Mouse (Mus musculus) spleen, embryonic (tissue): ENCODE measurements around the gene D10Wsu102e.

Experiments
- CTCF ChIA-PET: fragments of 350-600 bp; sonication (Branson Sonifier 250); formaldehyde crosslinking; loops from one replicate; lab custom pipeline; 2022; lab: Charles Lee

D10Wsu102e gene

DNA sequence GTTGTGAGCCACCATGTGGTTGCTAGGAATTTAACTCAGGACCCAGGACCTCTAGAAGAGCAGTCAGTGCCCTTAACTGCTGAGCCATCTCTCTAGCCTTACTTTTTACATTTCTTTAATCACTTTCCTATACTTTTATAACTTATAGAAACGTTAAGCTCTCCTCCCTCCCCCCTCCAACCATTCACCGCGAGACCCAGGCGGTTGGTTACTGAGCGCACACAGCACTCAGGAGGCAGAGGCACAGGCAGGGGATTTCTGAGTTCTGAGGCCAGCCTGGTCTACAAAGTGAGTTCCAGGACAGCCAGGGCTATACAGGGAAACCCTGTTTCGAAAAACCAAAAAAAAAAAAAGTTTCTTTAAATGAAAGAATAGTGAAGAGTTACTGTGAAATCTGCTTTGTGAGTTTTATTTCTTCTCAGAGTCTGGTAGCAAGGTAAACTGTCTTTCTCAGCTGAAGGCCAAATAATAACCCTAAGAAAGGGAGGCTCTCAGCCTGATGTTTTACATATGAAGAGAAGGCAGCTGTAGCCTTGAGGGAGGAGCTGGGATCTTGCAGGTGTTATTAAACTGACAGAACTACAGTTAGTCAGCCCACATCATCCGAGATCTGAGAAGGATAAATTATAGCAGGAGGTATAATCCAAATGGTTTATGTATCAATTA, 14.2 kb upstream of the D10Wsu102e start:
- CTCF ChIA-PET: interaction anchor here (0.7 kb wide), 1 partner anchor 12 kb away, joined by 3 read pairs; no protein-coding TSS in a partner anchor

DNA sequence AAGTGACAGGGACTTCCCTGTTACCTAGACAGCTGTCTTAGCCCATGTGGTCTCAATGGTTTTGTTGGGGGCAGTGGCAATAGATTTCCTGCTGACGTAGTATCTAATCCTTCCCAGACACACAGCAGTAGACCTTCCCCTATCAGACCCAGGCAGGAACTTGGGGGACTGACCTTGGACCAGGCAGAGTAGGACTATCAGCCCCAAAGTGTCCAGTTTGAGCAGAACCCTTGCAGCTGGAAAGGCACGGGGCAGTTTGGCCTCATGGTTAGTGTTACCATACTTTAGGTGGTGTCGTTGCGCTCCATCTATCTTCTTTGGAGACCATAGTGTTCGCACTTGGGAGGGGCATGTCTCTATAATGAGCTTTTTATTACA, 13.7 kb upstream of the D10Wsu102e start:
- CTCF ChIA-PET: interaction anchor here (0.7 kb wide), 1 partner anchor 12 kb away, joined by 3 read pairs; no protein-coding TSS in a partner anchor

DNA sequence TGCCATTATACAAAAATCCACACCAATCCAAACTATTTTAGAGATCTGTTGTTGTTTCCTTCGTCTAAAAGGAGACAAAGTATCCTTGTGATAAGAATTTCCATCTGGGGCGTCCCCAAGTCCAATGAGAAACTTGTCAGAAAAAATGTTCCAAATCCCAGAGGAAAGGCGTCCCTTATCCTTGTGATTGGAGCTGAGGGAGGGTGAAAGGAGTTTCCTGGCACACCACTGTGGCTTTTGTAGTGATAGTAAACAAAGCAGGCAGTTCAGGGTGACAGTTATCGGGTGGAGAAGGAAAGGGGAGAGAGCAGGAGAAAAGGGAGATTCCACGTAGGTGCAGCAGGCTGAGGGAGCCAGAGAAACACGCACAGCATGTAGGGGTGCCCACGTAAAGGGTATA, 12.5 kb upstream of the D10Wsu102e start:
- CTCF ChIA-PET: interaction anchor here (0.6 kb wide), 1 partner anchor 13 kb away, joined by 3 read pairs; the partner anchor contains the start of gene D10Wsu102e

DNA sequence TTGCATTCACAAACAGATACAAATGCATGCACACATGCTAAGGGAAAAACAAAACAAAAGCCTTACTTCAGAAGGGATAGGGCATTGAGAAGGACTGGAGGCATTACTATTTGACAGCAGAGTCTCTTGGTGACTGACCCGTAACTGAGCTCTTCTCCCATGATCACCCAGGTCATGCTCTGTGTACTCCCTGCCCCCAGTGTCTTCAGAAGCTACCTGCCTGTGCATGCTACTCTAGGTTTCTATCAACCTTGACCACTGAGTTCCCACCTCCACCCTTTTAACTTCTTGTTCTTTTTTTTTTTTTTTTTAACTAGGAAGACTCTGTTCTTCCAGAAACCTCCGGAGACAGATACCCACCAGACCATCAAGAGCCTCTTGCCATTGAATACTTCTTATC, 9.3 kb upstream of the D10Wsu102e start:
- CTCF ChIA-PET: interaction anchor here (0.7 kb wide), 1 partner anchor 24 kb away, joined by 5 read pairs; no protein-coding TSS in a partner anchor

DNA sequence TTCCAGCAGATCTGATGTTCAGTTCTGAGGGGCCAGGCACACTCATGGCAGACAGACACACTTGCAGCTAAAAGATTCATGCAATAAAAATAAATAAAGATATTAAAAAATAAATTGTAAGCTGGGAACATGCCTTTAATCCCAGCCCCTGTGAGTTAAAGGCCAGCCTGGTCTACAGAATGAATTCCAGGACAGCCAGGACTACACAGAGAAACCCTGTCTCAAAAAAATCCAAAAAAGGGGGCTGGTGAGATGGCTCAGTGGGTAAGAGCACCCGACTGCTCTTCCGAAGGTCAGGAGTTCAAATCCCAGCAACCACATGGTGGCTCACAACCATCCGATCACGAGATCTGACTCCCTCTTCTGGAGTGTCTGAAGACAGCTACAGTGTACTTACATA, 8.2 kb upstream of the D10Wsu102e start:
- CTCF ChIA-PET: interaction anchor here (0.7 kb wide), 2 partner anchors 14 to 65 kb away, joined by 3 read pairs; no protein-coding TSS in a partner anchor

DNA sequence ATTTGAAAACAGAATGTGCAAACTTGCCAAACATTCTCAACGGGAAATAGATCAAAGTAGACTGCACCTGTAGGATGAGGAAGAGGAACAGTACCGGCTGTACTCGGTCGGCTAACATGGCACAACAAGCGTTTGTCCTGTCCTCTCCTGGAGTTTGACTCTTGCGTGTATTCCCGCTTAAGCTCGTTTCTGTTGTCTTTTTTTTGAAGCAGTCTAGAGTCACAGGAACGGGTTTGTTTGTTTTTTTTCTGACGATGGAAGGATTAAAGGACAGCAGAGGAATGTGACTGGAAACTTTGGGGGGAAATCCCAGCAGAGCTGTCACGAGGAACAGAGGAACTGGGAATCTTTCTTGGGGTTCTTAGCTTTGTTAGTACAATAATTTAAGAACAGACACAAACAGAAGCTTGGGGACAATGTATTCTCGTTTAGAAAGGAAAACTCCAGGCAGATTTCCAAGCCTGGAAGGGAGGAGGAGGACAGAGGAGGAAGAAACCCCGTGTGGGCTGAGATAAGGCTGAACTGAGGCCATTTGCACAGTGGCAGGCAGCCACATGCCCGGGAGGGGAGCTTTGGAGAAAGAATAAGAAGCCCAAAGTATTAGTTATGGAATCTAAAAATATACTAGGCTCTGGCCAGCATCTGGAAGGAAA, 6.2 kb upstream of the D10Wsu102e start:
- CTCF ChIA-PET: no interaction called here

DNA sequence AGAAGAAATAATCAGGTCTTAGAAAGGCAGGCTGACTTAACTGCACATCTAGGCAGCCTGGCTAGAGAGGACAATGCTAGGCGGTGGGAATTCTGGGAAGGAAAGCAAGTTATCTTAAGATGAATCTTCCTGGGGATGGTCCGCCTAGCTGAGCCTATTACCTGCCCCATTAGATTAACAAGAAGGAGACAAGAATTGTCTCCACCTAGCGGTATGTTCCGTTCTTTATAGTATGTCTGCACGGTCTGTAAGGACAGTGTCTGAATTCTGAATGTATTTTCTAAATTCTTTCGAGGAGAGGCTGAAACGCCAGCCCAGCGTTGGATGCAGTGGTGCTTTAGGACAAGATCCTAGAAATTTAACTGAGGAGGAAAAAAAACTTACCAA, 5.7 kb upstream of the D10Wsu102e start:
- CTCF ChIA-PET: no interaction called here

DNA sequence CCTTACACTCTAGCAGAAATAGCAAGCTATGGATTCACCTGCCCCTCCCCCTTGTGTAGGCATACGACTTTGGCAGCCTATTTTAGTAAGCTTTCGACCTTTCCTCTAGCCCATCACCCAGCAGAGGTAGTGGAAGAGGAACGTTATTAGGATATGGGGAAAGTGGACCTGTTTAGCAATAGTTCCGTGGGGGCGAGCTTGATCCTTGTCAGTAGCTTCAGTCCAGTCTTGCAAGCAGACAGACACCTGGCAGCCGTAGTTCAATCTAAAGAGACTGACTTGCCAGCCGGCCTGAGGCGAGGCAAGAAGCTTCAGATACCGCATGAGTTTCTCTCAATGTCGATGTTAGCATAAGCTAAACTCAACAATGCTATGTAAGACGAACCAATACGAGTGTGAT, 3.6 kb upstream of the D10Wsu102e start:
- CTCF ChIA-PET: no interaction called here

DNA sequence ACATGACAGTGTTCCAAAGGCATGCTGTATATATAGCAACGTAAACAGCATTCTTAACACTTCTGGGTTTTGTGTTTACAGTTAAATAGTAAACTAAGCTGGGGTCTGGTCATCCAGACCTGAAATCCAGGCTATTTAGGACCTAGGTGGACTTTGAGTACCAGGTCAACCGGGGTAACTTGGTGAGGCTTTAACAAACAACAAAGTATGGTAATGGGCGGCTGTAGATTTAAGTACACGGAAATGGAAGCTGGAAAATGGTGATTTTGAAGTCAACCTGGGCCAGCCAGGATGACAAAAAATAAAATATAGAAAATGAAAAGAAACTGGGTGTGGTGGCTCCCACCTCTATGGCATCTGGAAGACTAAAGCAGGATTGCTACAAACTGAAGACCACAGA, 570 bp upstream of the D10Wsu102e start:
- CTCF ChIA-PET: no interaction called here

DNA sequence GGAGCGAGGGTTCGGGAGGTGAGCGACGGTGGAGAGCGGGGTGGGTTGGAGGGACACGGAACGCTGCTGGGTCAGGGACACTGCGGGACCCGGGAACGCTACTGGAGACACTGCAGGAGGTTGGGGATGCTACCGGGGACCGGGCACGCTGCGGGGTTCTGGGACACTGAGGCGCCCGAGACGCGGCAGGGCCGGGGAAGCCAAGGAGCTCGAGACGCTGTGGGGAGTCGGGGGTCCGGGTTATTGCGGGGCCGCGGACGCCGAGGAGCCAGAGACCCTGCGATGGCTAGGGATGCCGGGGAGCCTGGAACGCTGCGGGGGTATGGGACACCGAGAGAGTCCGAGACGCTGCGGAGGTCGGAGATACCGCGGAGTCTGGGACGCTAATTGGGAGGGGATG, 335 bp downstream of the D10Wsu102e start:
- CTCF ChIA-PET: interaction anchor here (0.7 kb wide), 1 partner anchor 13 kb away, joined by 3 read pairs; no protein-coding TSS in a partner anchor

DNA sequence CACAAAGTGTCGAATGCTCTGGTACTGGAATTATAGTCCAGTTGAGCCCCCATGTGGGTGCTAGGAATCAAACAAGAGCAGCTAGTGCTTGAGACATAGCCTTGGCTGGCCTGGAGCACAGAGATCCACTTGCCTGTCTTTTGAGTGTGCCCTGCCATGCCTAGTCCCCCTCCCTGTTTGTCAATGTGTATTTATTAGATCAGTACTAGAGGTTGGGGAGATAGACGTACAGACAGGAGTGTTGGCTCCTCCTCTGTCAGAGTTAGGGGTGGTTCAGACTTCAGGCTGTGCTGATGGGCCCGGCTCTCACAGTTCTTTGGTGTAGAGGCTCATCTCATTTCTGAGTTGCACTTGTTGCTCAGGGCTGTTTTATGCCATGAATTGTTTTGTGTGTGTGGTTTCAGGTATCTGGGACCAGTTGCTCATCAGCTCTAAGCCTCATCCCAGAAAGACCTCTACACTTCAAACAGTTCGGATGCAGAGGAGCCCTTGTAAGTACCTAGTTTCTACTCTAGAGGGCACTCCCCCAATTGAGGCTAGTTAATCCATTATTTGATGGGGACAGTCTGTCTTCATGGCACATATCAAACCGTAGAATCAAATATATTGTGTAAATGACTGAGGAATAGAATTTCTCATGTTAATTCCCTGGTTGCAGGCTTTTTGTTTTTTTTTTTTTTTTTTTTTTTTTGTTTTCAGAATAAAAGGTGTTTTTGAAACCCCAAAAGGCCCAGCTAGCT, 1.8 kb downstream of the D10Wsu102e start:
- CTCF ChIA-PET: interaction anchor here (0.6 to 0.7 kb wide), 2 partner anchors 219 to 1798 kb away, joined by 3 to 9 read pairs; no protein-coding TSS in a partner anchor

DNA sequence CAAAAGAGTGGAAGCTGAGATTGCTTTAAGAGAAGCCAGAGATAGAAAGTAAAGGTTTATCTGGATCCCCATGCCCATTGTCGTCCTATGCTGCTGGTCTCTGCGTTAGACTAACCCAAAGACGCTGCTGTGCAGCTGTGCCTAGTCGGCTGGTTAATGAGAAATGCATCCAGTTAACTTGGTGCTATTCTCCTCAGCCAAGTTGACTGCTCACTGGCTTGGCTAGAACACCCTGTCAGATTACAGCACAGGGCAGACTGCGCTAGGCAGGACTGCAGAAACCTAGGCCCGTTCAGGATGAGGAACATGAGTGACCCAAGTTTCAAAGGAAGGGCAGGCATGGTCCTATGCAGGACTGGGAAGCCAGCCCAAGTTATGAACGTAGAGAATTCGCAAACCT, 3.4 kb downstream of the D10Wsu102e start:
- CTCF ChIA-PET: interaction anchor here (0.7 kb wide), 1 partner anchor 69 kb away, joined by 11 read pairs; no protein-coding TSS in a partner anchor

DNA sequence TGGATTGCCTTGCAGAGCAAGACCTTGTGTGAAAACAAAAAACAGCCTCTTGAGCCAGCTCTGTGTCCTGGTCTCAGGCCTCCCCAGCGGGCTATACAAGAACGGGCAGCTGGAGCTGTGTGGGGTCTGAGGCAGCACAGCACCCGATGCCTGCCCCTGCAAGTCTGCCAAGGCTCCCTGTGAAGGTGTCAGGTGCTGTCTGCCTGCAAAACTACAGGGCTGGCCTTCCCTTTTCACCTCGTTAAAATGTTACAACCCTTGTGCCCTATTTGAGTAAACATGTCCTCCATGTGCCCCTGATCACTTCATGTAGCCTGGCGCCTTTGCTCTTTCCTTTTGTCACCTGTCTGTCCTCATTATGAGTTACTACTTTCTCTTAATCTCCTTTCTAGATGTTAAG, 8.9 kb downstream of the D10Wsu102e start:
- CTCF ChIA-PET: no interaction called here

DNA sequence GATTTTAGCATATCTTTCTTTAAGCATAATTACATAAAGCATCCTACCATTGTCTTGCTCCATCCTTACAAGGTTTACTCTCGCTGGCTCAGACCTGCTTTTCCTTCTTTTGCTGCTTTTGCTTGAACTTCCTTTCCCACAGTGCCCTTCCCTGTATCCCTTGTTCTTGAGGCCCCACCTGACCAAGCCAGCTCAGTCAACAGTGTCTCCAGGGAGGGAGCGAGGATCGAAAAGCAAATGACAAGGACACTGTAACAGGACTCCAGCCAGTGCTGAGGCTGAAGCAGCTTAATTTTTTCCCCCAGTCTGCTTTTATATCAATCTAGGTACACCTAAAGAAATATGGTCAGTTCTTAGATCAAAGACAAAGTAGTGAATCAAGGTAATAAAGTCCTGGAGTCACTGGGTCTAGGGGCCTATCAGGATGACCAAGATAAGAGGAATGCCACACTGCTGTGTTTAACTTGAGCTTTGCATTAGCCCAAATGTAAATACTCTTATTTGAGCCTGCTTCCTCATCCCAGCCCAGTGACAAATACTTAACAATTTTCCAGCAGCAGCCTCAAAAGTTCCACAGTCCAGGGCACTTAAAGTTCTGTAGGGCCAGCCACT, 14.1 kb downstream of the D10Wsu102e start:
- CTCF ChIA-PET: no interaction called here

DNA sequence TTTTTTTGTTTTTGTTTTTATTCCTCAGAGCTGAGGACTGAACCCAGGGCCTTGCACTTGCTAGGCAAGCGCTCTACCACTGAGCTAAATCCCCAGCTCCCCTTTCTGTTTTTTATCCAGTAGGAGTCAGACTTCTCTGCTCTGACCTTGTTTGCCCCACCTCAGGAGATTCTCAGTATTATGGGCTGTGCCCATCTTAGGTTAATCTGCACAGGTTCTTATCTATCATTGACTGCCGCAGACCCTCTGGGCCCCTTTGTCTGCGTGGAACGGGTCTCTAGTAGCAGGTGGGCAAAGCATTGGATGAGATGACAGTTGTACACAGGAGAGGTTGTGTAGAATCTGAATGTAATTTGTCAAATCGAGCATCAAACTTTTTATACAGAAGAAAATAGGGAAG, 15.4 kb downstream of the D10Wsu102e start:
- CTCF ChIA-PET: interaction anchor here (0.6 kb wide), 1 partner anchor 24 kb away, joined by 5 read pairs; no protein-coding TSS in a partner anchor

DNA sequence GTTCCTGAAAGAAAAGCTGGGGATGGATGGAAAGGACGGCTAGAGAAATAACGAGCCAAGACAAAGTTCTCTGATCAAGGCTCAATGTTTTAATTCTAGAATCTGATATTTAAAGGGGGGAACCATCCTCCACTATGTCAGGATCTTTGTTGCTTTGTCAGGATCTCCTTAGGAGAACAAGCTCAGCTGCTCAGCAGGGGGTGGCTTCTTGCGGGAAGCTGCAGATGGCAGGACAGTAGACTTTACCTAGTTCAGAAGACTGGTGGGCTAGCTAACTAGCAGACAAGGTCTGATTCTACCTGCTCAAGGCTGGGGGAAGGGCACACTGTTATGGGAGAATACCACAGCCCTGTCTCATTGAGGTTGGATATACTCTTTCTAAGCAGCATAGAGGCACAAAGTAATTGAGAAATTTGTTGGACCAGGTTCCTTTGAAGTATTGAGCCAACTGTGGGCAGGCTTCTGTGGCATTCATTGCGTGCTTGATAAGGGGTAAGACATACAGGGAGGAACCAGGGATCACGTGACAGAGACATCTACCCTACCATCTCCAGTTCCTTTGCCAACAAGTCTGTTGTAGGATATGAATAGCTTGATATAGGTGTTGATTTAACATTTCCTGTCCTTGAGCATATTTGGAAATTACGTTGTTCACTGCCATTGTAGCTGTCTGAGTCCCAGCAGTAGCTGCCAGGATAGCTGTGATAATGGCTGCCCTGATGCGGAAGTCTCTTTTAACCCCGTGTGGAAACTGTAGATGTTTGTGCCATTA, 17.1 kb downstream of the D10Wsu102e start:
- CTCF ChIA-PET: interaction anchor here (0.7 kb wide), 1 partner anchor 1669 kb away, joined by 5 read pairs; no protein-coding TSS in a partner anchor

DNA sequence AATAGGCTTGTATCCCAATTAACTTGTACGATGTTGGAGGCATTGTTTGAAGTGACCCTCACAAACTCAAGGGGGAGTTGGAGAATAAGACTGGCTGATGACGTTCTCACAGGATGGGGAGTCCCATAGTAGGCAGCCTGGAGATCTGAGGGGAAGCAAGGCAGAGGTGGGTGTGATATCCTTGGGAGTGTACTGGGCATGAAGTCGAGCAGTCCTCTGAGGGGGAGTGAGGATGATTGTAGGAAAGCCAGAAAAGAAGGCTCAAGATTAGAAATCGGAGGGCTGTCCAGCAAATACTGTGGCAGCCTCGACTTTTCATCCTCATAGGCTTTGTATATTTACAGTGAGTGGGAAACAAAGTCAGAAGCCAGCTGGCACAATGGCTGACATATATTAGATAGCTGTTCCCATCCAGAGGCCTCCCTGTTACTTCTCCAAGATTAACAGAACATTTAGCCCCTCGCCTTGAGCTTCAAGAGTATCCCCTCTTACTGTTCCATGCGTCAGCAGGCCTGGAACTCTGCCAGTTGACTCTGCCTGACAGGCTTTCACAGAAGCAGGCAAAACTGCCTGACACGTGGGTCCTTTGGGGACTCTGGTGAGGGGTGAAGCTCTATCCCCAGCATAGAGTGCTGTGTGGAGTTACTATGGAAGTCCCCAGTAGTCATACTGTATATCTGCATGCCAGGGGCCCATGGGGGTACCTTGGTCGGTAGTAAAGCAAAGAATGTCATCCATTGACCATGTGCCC, 18.2 kb downstream of the D10Wsu102e start:
- CTCF ChIA-PET: no interaction called here

DNA sequence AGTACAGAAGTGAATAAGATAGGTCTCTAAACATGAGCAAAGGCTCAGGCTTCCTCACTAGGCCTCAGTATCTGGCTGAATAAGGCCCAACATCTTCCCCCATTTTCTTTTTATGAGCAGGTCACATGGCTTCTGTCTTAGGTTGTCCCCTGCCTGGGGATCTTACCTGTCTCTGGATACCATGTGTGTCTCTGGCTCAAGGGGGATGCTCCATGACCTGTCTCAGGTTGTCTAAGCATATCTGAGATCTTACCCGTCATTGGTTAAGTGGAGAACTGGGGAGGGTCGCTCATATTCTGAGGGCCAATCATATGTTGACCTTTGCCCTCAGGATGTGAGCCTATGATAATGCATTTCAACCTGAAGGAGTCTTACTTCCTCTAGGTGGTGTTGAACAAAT, 20.5 kb downstream of the D10Wsu102e start:
- CTCF ChIA-PET: no interaction called here

DNA sequence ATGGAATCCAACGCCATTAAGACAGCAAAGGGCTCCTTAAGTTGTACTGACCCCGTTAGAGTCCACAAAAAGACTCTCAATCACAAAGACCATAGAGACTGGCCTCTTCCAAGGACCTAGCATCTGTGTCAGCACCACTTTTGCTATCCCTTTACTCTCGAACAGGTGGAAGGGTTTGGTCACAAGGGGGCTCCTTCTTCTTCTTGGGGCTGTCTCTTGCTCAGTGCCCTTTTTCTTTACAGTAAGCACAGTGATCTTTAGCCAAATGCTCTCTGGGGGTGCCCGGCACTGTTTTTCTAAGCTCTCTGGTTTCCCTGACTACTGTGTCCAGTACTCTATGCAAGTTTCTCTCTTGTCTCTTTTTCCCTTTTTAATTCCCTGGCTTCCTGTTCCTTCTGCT, 22.5 kb downstream of the D10Wsu102e start:
- CTCF ChIA-PET: interaction anchor here (1.0 kb wide), 1 partner anchor 14 kb away, joined by 3 read pairs; no protein-coding TSS in a partner anchor

DNA sequence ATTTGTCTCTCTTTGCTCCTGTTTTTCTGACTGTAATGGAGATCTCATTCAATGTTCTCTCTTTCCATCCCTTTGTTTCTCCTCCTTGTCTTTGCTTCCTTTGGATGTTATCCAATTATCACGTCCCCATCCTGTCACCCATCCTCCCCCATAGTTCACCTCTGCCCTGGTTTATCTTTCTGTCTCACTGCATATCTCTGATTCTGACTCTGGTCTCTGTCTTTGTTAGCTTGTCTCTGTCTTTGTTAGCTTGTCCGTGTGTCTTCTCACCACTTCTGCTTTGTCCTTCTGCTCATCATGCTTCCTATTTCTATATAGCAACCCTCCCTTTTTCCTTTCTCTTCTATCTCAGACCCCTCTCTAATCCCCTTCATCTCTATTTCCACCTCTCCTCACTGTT, 23.0 kb downstream of the D10Wsu102e start:
- CTCF ChIA-PET: interaction anchor here (1.0 kb wide), 1 partner anchor 14 kb away, joined by 3 read pairs; no protein-coding TSS in a partner anchor
